17 mouse cellular contexts compared by ENCODE assay signal in the genomic region with DNA sequence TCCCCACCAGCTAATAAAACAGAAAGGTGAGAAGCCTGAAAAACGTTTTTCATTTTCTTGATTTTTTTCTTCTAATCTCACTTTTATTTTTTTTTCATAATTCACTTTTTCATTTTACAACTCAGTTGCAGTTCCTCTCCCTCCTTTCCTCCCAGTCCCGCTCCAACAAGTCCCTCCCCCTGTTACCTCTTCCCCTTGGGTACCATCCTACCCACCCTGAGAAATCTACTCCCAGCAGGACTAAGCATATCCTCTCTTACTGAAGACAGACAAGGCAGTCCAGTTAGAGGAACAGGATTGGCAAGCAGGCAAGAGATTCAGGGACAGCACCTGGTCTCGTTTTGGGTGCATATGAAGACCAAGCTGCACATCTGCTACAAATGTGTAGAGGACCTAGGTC. TPM values are rescaled to one million over a fixed set of nuclear protein-coding genes. Genes with fewer than 3 reads are reported as not detected.
"Had no signal": no experiment of that assay in that cellular context is flagged by ENCODE, and none has a peak within 500 bp of the region (broad histone marks: within the 10 kb centered on the region; RNA-seq: fewer than 3 reads in every experiment).

No protein-coding gene starts in this region.

- ATAC-seq: liver, embryonic 12.5 days; liver, postnatal 0 days; lung, postnatal 0 days; midbrain, embryonic 13.5 days; midbrain, embryonic 15.5 days; midbrain, embryonic 16.5 days had no signal

- DNase-seq: left cerebral cortex, postnatal 4 days; liver; liver, embryonic 13.5 days; liver, postnatal 0 days; lung, adult 18-20 months; lung, adult 2 months; lung, embryonic 14.5 days; lung, postnatal 10 days; lung, postnatal 14 days; lung, postnatal 4 days; midbrain, embryonic 14.5 days had no signal

RNA-seq across cellular contexts. Expression of a gene that starts 15.6 kb away (rescaled TPM):
- total RNA-seq: megakaryocyte-erythroid progenitor cell, adult 5-6 weeks had no signal
